ENCODE assay signal across 26 mouse cellular contexts in genomic region chr5:125224925-125225324, GRCm38 (mm10). TPM values are rescaled to one million over a fixed set of nuclear protein-coding genes. Genes with fewer than 3 reads are reported as not detected.
DNase-seq lines count a peak whose midpoint lies in the region; ATAC-seq lines count a peak whose summit lies in the region.
"Had no signal": no experiment of that assay in that cellular context is flagged by ENCODE, and none has a peak within 500 bp of the region (broad histone marks: within the 10 kb centered on the region; RNA-seq: fewer than 3 reads in every experiment).

No protein-coding gene starts in this region.

- 44% methylated on average over 3 of the region's 3 CpGs for WGBS in forebrain, embryonic 10.5 days
- 38% methylated on average over 3 of the region's 3 CpGs for WGBS in forebrain, embryonic 11.5 days
- 21% methylated on average over 3 of the region's 3 CpGs for WGBS in midbrain, embryonic 10.5 days
- WGBS in midbrain, embryonic 15.5 days, result 34% methylated on average over 3 of the region's 3 CpGs
- WGBS in embryonic facial prominence, embryonic 10.5 days, result 10% methylated on average over 3 of the region's 3 CpGs

- no peak overlapping the region for H3K9ac ChIP-seq in forebrain, embryonic 11.5 days (ENCODE audit: low read length)
- no peak overlapping the region for H3K9ac ChIP-seq in midbrain, embryonic 15.5 days
- H3K9ac ChIP-seq: forebrain, embryonic 12.5 days; limb, embryonic 15.5 days; liver, embryonic 14.5 days; lung, embryonic 15.5 days had no signal

- peak overlapping the region; percentile 54 for H3K27ac ChIP-seq in forebrain, embryonic 10.5 days
- H3K27ac ChIP-seq in forebrain, embryonic 11.5 days (ENCODE audit: low read depth, low read length), result no peak overlapping the region
- peak overlapping the region; percentile 73 for H3K27ac ChIP-seq in midbrain, embryonic 10.5 days (replicated peaks)
- no peak overlapping the region for H3K27ac ChIP-seq in midbrain, embryonic 15.5 days
- H3K27ac ChIP-seq in embryonic facial prominence, embryonic 10.5 days (replicated peaks), result peak overlapping the region; percentile 26
- H3K27ac ChIP-seq: forebrain, embryonic 12.5 days; kidney, postnatal 0 days; limb, embryonic 15.5 days; liver, embryonic 14.5 days; lung, embryonic 15.5 days had no signal

- no peaks in the 10 kb centered on the region for H3K27me3 ChIP-seq in forebrain, embryonic 10.5 days (ENCODE audit: poor library complexity, severe bottlenecking)
- H3K27me3 ChIP-seq in forebrain, embryonic 11.5 days (ENCODE audit: control insufficient read depth, insufficient read depth, low read length), result no peaks in the 10 kb centered on the region
- peaks cover 4% of the 10 kb centered on the region; the same call in 1 of the 2 replicates for H3K27me3 ChIP-seq in midbrain, embryonic 10.5 days (ENCODE audit: low read depth, poor library complexity, severe bottlenecking)
- no peaks in the 10 kb centered on the region for H3K27me3 ChIP-seq in midbrain, embryonic 15.5 days (replicated peaks)
- H3K27me3 ChIP-seq in embryonic facial prominence, embryonic 10.5 days (replicated peaks; ENCODE audit: low read depth, poor library complexity, severe bottlenecking), result no peaks in the 10 kb centered on the region
- H3K27me3 ChIP-seq: forebrain, embryonic 12.5 days; limb, embryonic 15.5 days; lung, embryonic 15.5 days; Patski had no signal

- no peak overlapping the region for H3K4me3 ChIP-seq in forebrain, embryonic 10.5 days
- H3K4me3 ChIP-seq in forebrain, embryonic 11.5 days (ENCODE audit: low read depth, low read length), result no peak overlapping the region
- H3K4me3 ChIP-seq in midbrain, embryonic 10.5 days, result 0 out of 2 replicates have a peak overlapping the region, but pooled peaks have one; percentile 7
- H3K4me3 ChIP-seq in midbrain, embryonic 15.5 days, result no peak overlapping the region
- no peak overlapping the region for H3K4me3 ChIP-seq in embryonic facial prominence, embryonic 10.5 days
- H3K4me3 ChIP-seq: forebrain, embryonic 12.5 days; limb, embryonic 15.5 days; lung, embryonic 15.5 days; myocyte had no signal

- no peak for DNase-seq in forebrain, embryonic 10.5 days (ENCODE audit: extremely low spot score, low spot score)
- no peak for DNase-seq in forebrain, embryonic 11.5 days (ENCODE audit: low spot score)
- peak; percentile 67 for DNase-seq in midbrain, embryonic 10.5 days (ENCODE audit: low spot score)
- DNase-seq in embryonic facial prominence, embryonic 10.5 days (ENCODE audit: low spot score), result peak; percentile 38
- peak; percentile 40 for DNase-seq in yolk sac, embryonic 10.5 days (ENCODE audit: low spot score)
- DNase-seq: B cell, adult 2 months; cerebellum, adult 11-12 months; cerebellum, postnatal 25 days; gastrocnemius, postnatal 10 days; kidney, adult 2 months; left cerebral cortex, postnatal 4 days; lung, postnatal 36 days; thymus, adult 2 months; thymus, postnatal 4 days had no signal

- no peaks in the 10 kb centered on the region for H3K36me3 ChIP-seq in forebrain, embryonic 10.5 days (replicated peaks)
- H3K36me3 ChIP-seq in forebrain, embryonic 11.5 days (ENCODE audit: control insufficient read depth, insufficient read depth, low read length), result no peaks in the 10 kb centered on the region
- no peaks in the 10 kb centered on the region for H3K36me3 ChIP-seq in midbrain, embryonic 10.5 days
- no peaks in the 10 kb centered on the region for H3K36me3 ChIP-seq in midbrain, embryonic 15.5 days (replicated peaks)
- no peaks in the 10 kb centered on the region for H3K36me3 ChIP-seq in embryonic facial prominence, embryonic 10.5 days (replicated peaks)
- H3K36me3 ChIP-seq: forebrain, embryonic 12.5 days; G1E; limb, embryonic 15.5 days; lung, embryonic 15.5 days had no signal

- ATAC-seq in forebrain, embryonic 11.5 days (replicated peaks; ENCODE audit: low FRiP score), result no peak
- ATAC-seq in midbrain, embryonic 15.5 days (replicated peaks), result no peak
- no peak for ATAC-seq in inflammation-experienced regulatory T-cells, adult 6 months
- ATAC-seq: midbrain, embryonic 16.5 days; Patski had no signal

- peaks cover 7% of the 10 kb centered on the region; the same call in 1 of the 2 replicates for H3K9me3 ChIP-seq in forebrain, embryonic 10.5 days
- no peaks in the 10 kb centered on the region for H3K9me3 ChIP-seq in forebrain, embryonic 11.5 days (ENCODE audit: control insufficient read depth, low read length)
- H3K9me3 ChIP-seq in midbrain, embryonic 10.5 days (replicated peaks), result peaks cover 7% of the 10 kb centered on the region; the same call in 1 of the 2 replicates
- H3K9me3 ChIP-seq in midbrain, embryonic 15.5 days, result no peaks in the 10 kb centered on the region
- peaks cover 10% of the 10 kb centered on the region for H3K9me3 ChIP-seq in embryonic facial prominence, embryonic 10.5 days
- H3K9me3 ChIP-seq: limb, embryonic 15.5 days; lung, embryonic 15.5 days had no signal

- no peak overlapping the region for H3K4me2 ChIP-seq in forebrain, embryonic 11.5 days (ENCODE audit: low read depth, low read length, severe bottlenecking)
- H3K4me2 ChIP-seq in midbrain, embryonic 15.5 days, result no peak overlapping the region
- H3K4me2 ChIP-seq: forebrain, embryonic 12.5 days; heart, embryonic 11.5 days; limb, embryonic 15.5 days; lung, embryonic 15.5 days had no signal

- peaks cover 31% of the 10 kb centered on the region for H3K4me1 ChIP-seq in forebrain, embryonic 10.5 days
- no peaks in the 10 kb centered on the region for H3K4me1 ChIP-seq in forebrain, embryonic 11.5 days (replicated peaks; ENCODE audit: control insufficient read depth, insufficient read depth, low read length)
- H3K4me1 ChIP-seq in midbrain, embryonic 10.5 days, result peaks cover 43% of the 10 kb centered on the region
- peaks cover 28% of the 10 kb centered on the region for H3K4me1 ChIP-seq in midbrain, embryonic 15.5 days
- H3K4me1 ChIP-seq in embryonic facial prominence, embryonic 10.5 days, result peaks cover 41% of the 10 kb centered on the region

RNA-seq across cellular contexts. Expression of gene Ncor2, which starts 45.9 kb away (rescaled TPM):
- 15.7 and 17.8 TPM in 2 replicates for polyA plus RNA-seq in forebrain, embryonic 10.5 days (2016; fragmentation: Nextera tagmentation; extraction: Ambion mirVana)
- polyA plus RNA-seq in forebrain, embryonic 11.5 days (2014; fragmentation: Nextera tagmentation; extraction: Ambion mirVana), result 27.3 and 29.5 TPM in 2 replicates
- 16.2 and 19.1 TPM in 2 replicates for polyA plus RNA-seq in midbrain, embryonic 10.5 days (2016; fragmentation: Nextera tagmentation; extraction: Ambion mirVana)
- polyA plus RNA-seq in midbrain, embryonic 15.5 days (2015; fragmentation: Nextera tagmentation; extraction: Ambion mirVana), result 25.6 and 27.6 TPM in 2 replicates
- 19.2 and 19.8 TPM in 2 replicates for polyA plus RNA-seq in embryonic facial prominence, embryonic 10.5 days (2016; fragmentation: Nextera tagmentation; extraction: Ambion mirVana)
- 1 to 10 TPM; 3.9 to 6.7 (median 4.7) TPM for polyA plus RNA-seq in inflammation-experienced regulatory T-cells, adult 6 months (2017; shearing (Covaris generic))

Comparison
In these comparisons a context has a peak if more than half of its experiments do, and no peak if none do; other contexts are left out.
1. H3K27ac ChIP-seq: peak in forebrain, embryonic 10.5 days (single experiment), midbrain, embryonic 10.5 days (single experiment) and embryonic facial prominence, embryonic 10.5 days (single experiment); none in forebrain, embryonic 11.5 days (single experiment) and midbrain, embryonic 15.5 days (single experiment).
2. DNase-seq: peak in midbrain, embryonic 10.5 days (single experiment), embryonic facial prominence, embryonic 10.5 days (single experiment) and yolk sac, embryonic 10.5 days (single experiment); none in forebrain, embryonic 10.5 days (single experiment) and forebrain, embryonic 11.5 days (single experiment).